Mouse (Mus musculus) hindbrain, embryonic 13.5 days (tissue): ENCODE results near the gene Klhl29. TPM values are rescaled to one million over a fixed set of nuclear protein-coding genes. Genes with fewer than 3 reads are reported as not detected.
"Not testable (repeated sequence)": the region's sequence is repeated elsewhere in the genome, so short reads cannot be mapped to it uniquely, and the experiment has no call there.

Experiments
- ATAC-seq: fragments of 200-750 bp; cut with Nextera tagmentation; 2 replicates; pipeline ENCODE4 v1.8.0; 2017; ENCODE audit warnings: moderate TSS enrichment; ENCODE audit not compliant: low FRiP score
- H3K27ac ChIP-seq: fragments of 300-500 bp; sonication (generic); 2 replicates; pipeline ENCODE4 v1.5.1; 2015; ENCODE audit warnings: inconsistent platforms, mild to moderate bottlenecking, moderate library complexity
- H3K27me3 ChIP-seq: fragments of 300-500 bp; sonication (generic); 2 replicates; pipeline ENCODE4 v1.6.1; 2015; ENCODE audit warnings: mild to moderate bottlenecking, inconsistent platforms
- H3K36me3 ChIP-seq: fragments of 300-500 bp; sonication (generic); 2 replicates; pipeline ENCODE4 v1.6.1; 2015; ENCODE audit warnings: mild to moderate bottlenecking, inconsistent platforms
- H3K4me1 ChIP-seq: fragments of 300-500 bp; sonication (generic); replicated peaks from 2 replicates; pipeline ENCODE4 v1.6.1; 2015; ENCODE audit warnings: inconsistent platforms
- H3K4me2 ChIP-seq: fragments of 300-500 bp; sonication (generic); 2 replicates; pipeline ENCODE4 v1.6.1; 2015; ENCODE audit warnings: inconsistent platforms, mild to moderate bottlenecking, moderate library complexity
- H3K4me3 ChIP-seq: fragments of 300-500 bp; sonication (generic); 2 replicates; pipeline ENCODE4 v1.5.1; 2015; ENCODE audit warnings: mild to moderate bottlenecking, inconsistent platforms
- H3K9ac ChIP-seq: fragments of 300-500 bp; sonication (generic); 2 replicates; pipeline ENCODE4 v1.6.1; 2015; ENCODE audit warnings: mild to moderate bottlenecking, inconsistent platforms
- H3K9me3 ChIP-seq: fragments of 300-500 bp; sonication (generic); 2 replicates; pipeline ENCODE4 v1.6.1; 2016; ENCODE audit warnings: inconsistent platforms
- WGBS: fragments of 180-500 bp; shearing (Covaris S2); methylation state at CpG from one replicate; pipeline ENCODE4 v1.1.7; 2015; 5-methylcytosine and 5-hydroxymethylcytosine counted together
- polyA plus RNA-seq: library from polyadenylated mRNA; unstranded; fragments of >200 nt; fragmentation: Nextera tagmentation; extraction: Ambion mirVana; gene quantifications from 2 replicates; pipeline ENCODE4 v1.2.1, GENCODE M21; 2015

Klhl29 gene
- polyA plus RNA-seq, 1 experiment from 2014 or later = 4.0 TPM

DNA sequence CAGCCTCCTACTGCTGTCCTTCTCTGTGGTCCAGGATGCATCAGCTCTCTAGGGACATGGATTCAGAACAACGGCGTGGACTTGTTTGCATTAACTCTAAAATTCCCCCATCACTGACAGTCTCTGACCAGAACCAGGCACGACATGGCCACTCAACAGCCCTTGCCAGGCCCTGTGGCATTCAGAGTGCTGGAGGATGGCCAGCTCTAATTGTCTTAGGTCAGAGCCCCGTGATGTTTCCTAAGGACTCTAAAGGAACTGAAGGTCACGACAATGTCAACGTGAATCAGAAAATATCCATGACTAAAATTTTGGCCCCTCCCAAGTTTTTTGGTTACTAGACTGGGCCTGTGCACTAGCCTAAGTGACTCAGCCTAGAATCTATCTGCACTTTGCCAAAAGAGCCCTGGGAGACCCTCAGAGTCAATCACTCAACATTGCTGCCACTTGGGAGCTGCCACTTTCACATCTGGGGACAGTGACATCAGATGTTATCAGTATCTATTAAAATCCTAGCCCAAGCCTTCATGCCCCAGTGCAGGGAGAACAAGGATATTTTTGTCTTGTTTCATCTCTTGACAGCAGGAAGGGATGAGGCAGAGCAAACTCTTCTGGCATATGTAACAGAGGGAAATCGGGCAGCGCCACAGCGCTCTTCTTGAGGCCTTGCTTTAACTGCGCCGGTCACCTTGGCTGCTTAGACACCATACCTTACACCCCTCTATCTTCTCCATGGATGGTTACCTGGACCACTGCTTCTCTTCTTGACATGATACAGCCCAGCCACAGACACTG, 24.8 kb downstream of the Klhl29 start:
- no peaks in the 10 kb centered on the region for H3K27me3 ChIP-seq
- H3K36me3 ChIP-seq = no peaks in the 10 kb centered on the region
- 87% methylated on average over 11 of the region's 11 CpGs for WGBS
- no peak overlapping the region for H3K4me3 ChIP-seq
- no peak overlapping the region for H3K9ac ChIP-seq
- ATAC-seq = no peak
- H3K4me2 ChIP-seq = no peak overlapping the region
- H3K27ac ChIP-seq = no peak overlapping the region
- no peaks in the 10 kb centered on the region for H3K9me3 ChIP-seq
- H3K4me1 ChIP-seq = peaks cover 24% of the 10 kb centered on the region

- no peak for ATAC-seq
- 87% methylated on average over 6 of the region's 6 CpGs for WGBS
- Histone ChIP-seq H3K4me3 (no peak overlapping the region), H3K9me3 (no peaks in the 10 kb centered on the region), H3K27me3 (no peaks in the 10 kb centered on the region), H3K9ac (no peak overlapping the region), H3K4me1 (peaks cover 15% of the 10 kb centered on the region), H3K36me3 (peaks cover 9% of the 10 kb centered on the region), H3K27ac (no peak overlapping the region), H3K4me2 (no peak overlapping the region)
These were observed 30.4 kb downstream of the Klhl29 start for GRCm38 (mm10) chr12:5345088-5345487.

GRCm38 (mm10) chr12:5344457-5344856, 31.0 kb downstream of the Klhl29 start:
- not testable (repeated sequence) for H3K27ac ChIP-seq, H3K9me3 ChIP-seq, ATAC-seq, H3K4me3 ChIP-seq, H3K27me3 ChIP-seq, H3K4me2 ChIP-seq, H3K36me3 ChIP-seq, H3K9ac ChIP-seq
- 97% methylated on average over 6 of the region's 7 CpGs for WGBS
- peaks cover 20% of the 10 kb centered on the region for H3K4me1 ChIP-seq

DNA sequence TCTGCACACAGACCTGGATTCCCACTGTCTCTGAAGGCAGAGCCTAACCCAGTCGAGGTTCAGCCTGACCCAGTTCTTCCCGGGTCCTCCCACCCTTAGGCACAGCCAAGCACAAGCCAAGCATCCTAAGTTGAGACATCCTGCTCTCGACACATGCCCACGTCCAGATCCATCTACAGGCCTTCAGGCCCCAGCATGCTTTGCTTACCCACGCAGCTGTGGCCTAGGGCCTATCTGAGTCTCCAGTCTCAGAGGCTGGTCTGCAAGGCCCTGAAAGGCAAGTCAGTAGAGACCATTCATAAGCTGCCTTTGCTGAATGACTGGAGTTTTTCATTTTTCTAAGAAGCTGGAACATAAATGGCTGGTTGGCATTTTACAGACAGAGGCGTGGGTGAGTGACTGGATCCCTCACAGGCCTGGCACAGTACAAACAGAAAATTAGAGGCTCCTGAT, 35.3 kb downstream of the Klhl29 start:
- H3K9me3 ChIP-seq = no peaks in the 10 kb centered on the region
- no peak overlapping the region for H3K4me3 ChIP-seq
- peaks cover 9% of the 10 kb centered on the region for H3K36me3 ChIP-seq
- no peak overlapping the region for H3K4me2 ChIP-seq
- H3K27ac ChIP-seq = no peak overlapping the region
- WGBS = 91% methylated on average over 6 of the region's 6 CpGs
- peaks cover 27% of the 10 kb centered on the region for H3K4me1 ChIP-seq
- no peaks in the 10 kb centered on the region for H3K27me3 ChIP-seq
- no peak for ATAC-seq
- no peak overlapping the region for H3K9ac ChIP-seq

- Histone ChIP-seq H3K36me3 (peaks cover 7% of the 10 kb centered on the region), H3K9ac (no peak overlapping the region), H3K4me2 (no peak overlapping the region), H3K4me3 (no peak overlapping the region), H3K4me1 (peaks cover 45% of the 10 kb centered on the region), H3K27me3 (no peaks in the 10 kb centered on the region), H3K9me3 (no peaks in the 10 kb centered on the region), H3K27ac (no peak overlapping the region)
- 32% methylated on average over 8 of the region's 8 CpGs for WGBS
- ATAC-seq = no peak
These were observed 38.4 kb downstream of the Klhl29 start for GRCm38 (mm10) chr12:5336927-5337712.

GRCm38 (mm10) chr12:5336331-5336730, 39.2 kb downstream of the Klhl29 start:
- Histone ChIP-seq H3K27me3 (no peaks in the 10 kb centered on the region), H3K4me1 (peaks cover 52% of the 10 kb centered on the region), H3K36me3 (no peaks in the 10 kb centered on the region), H3K9ac (no peak overlapping the region), H3K4me3 (no peak overlapping the region), H3K27ac (no peak overlapping the region), H3K9me3 (no peaks in the 10 kb centered on the region), H3K4me2 (no peak overlapping the region)
- WGBS = 73% methylated on average over 6 of the region's 6 CpGs
- no peak for ATAC-seq

DNA sequence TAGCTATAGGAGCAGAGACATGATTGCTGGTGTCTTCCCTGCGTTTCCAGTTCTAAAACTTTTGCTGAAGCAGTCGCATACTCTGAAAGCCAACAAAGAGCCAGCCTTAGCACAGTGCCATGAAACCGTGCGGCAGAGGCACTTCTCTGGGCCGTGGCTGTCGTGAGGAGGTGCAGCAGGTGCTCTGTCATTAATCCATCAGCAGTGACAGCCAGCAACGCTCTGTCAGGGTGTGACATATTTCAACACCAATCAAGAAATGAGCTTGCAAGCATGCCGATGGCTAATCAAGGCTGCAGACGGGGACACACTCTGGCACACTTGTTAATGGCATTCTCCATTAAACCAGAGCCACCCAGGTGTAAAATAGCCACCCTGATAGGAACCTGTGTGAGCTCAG, 40.5 kb downstream of the Klhl29 start:
- Histone ChIP-seq H3K27me3 (no peaks in the 10 kb centered on the region), H3K4me3 (no peak overlapping the region), H3K9me3 (no peaks in the 10 kb centered on the region), H3K36me3 (no peaks in the 10 kb centered on the region), H3K27ac (no peak overlapping the region), H3K4me2 (no peak overlapping the region), H3K4me1 (peaks cover 57% of the 10 kb centered on the region), H3K9ac (no peak overlapping the region)
- ATAC-seq = no peak
- WGBS = 60% methylated on average over 9 of the region's 9 CpGs

GRCm38 (mm10) chr12:5334175-5334574, 41.3 kb downstream of the Klhl29 start:
- H3K9me3 ChIP-seq = no peaks in the 10 kb centered on the region
- H3K36me3 ChIP-seq = no peaks in the 10 kb centered on the region
- no peak overlapping the region for H3K9ac ChIP-seq
- H3K4me3 ChIP-seq = no peak overlapping the region
- no peaks in the 10 kb centered on the region for H3K27me3 ChIP-seq
- no peak for ATAC-seq
- H3K4me2 ChIP-seq = no peak overlapping the region
- WGBS = 89% methylated on average over 2 of the region's 2 CpGs
- H3K4me1 ChIP-seq = peaks cover 50% of the 10 kb centered on the region
- no peak overlapping the region for H3K27ac ChIP-seq

DNA sequence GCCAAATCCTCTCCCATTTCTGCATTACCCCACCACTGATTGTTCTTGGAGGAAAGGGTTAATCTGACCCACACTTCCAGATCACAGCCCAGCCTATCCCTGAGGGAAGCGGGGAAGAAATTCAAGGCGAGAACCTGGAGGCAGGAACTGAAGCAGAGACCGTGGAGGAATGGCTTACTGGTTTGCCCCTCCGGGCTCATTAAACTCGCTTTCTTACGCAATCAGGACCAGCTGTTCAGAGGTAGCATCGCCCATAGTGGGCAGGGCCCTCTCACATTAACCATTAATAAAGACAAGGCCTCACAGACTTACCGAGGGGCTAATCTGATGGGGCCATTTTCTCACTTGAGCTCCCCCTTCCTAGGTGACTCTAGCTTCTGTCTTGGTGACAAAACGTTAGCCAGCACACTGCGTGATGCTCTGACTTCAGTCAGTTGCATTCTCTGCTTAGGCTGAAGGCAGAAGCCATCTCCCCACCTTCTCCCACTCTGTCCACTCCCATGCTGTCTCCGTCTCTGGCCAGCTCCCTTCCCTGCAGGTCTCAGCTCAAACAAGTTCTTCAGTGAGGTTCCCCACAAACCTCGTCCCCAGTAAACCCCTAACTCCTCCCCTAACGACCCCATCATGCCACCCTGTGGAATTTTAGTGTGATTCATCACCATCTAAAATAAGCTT, 43.5 kb downstream of the Klhl29 start:
- Histone ChIP-seq H3K9ac (no peak overlapping the region), H3K4me2 (0 out of 2 replicates have a peak overlapping the region, but pooled peaks have one; percentile 6), H3K4me1 (peaks cover 50% of the 10 kb centered on the region), H3K4me3 (no peak overlapping the region), H3K27ac (peak overlapping the region; percentile 66), H3K36me3 (no peaks in the 10 kb centered on the region), H3K27me3 (no peaks in the 10 kb centered on the region), H3K9me3 (no peaks in the 10 kb centered on the region)
- peak; percentile 49 for ATAC-seq
- WGBS = 40% methylated on average over 13 of the region's 13 CpGs

DNA sequence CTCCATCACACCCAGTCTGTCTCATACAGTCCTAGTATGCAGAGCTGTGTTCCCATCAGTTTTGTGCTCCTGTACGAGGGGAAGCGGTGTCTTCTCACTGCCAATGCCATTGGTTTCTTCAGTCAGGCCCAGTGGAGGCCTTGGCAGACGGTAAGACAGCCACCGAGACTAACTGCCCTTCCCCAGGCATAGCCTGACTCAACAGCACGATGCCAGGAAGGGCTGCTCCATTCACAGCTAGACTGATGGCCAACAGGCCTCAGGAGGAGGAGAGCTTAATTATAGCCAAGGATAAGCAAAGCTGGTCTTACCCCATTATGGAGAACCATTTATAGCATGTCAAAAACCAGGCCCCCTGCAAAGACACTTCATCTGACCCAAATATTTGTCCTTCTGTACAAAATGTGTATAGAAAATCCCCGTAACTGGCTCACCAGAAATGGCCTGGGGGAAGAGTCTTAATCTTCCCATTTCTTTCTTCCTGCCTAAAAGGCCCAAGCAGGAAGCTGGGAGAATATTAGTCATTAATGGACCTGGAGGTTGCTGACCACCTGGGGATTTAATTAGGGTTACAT, 44.9 kb downstream of the Klhl29 start:
- Histone ChIP-seq H3K4me3 (no peak overlapping the region), H3K36me3 (no peaks in the 10 kb centered on the region), H3K27me3 (no peaks in the 10 kb centered on the region), H3K4me2 (no peak overlapping the region), H3K9me3 (no peaks in the 10 kb centered on the region), H3K4me1 (peaks cover 43% of the 10 kb centered on the region), H3K27ac (no peak overlapping the region), H3K9ac (no peak overlapping the region)
- no peak for ATAC-seq
- 84% methylated on average over 6 of the region's 6 CpGs for WGBS

DNA sequence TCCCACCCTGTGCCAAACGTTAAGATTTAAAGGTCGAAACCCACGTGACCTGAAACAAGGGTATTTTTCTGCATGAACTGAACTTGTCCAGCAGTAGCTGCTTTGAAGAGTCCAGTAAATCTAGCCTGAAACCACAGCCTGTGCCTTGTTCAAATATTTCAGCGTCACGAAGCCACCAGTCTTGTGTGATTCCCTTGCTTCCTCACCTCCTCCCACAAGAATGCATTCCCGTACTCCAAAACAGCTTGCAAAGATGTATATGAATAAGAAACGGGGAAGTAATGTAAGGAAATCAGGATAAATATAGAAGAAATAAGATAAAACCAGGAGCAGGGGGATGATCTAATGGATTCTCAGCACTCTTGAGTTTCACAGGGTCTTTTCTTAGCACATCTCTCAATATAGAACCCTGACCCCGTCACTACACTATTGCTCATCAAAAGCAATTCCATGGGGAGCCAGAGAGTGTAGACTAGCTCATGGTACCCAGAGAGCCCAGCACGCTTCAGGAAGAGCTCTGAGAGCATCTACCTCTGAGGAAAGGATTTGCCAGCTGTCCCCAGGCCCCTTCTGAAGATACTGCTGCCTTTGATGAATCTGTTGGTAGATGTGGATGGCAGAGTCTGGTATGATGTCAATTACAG, 52.9 kb downstream of the Klhl29 start:
- H3K36me3 ChIP-seq = no peaks in the 10 kb centered on the region
- H3K4me3 ChIP-seq = no peak overlapping the region
- WGBS = 88% methylated on average over 9 of the region's 9 CpGs
- H3K4me2 ChIP-seq = no peak overlapping the region
- no peaks in the 10 kb centered on the region for H3K9me3 ChIP-seq
- no peak overlapping the region for H3K27ac ChIP-seq
- peaks cover 17% of the 10 kb centered on the region for H3K4me1 ChIP-seq
- no peaks in the 10 kb centered on the region for H3K27me3 ChIP-seq
- no peak overlapping the region for H3K9ac ChIP-seq
- ATAC-seq = no peak

DNA sequence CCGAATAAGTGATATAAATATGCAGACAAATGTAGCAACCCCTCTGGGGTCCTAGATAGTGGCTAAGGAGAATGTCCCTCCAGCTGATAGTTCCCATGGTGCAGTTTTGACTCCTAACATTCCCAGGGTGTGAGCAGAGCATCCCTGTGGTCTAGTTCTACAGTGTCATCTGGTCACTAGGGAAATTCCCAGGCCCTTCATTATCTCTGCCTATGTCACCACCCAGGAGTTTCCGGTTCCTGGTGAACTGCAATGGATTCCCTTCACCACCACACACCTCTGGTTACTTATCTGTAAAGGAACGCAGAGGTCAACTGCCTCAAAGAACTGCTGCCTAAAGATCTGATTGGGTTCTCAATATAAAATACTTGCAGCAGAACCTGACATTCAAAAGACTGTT, 54.5 kb downstream of the Klhl29 start:
- H3K4me2 ChIP-seq = no peak overlapping the region
- ATAC-seq = no peak
- no peak overlapping the region for H3K4me3 ChIP-seq
- H3K27me3 ChIP-seq = no peaks in the 10 kb centered on the region
- no peaks in the 10 kb centered on the region for H3K9me3 ChIP-seq
- no peaks in the 10 kb centered on the region for H3K36me3 ChIP-seq
- no peak overlapping the region for H3K27ac ChIP-seq
- 93% methylated on average over 3 of the region's 3 CpGs for WGBS
- no peak overlapping the region for H3K9ac ChIP-seq
- peaks cover 20% of the 10 kb centered on the region for H3K4me1 ChIP-seq
